Mouse (Mus musculus): ENCODE data around the gene Ddx28. TPM values are rescaled to one million over a fixed set of nuclear protein-coding genes. Genes with fewer than 3 reads are reported as not detected.

Ddx28 gene
- polyA plus RNA-seq, 1 experiment from 2014 or later = 22.3 TPM

DNA sequence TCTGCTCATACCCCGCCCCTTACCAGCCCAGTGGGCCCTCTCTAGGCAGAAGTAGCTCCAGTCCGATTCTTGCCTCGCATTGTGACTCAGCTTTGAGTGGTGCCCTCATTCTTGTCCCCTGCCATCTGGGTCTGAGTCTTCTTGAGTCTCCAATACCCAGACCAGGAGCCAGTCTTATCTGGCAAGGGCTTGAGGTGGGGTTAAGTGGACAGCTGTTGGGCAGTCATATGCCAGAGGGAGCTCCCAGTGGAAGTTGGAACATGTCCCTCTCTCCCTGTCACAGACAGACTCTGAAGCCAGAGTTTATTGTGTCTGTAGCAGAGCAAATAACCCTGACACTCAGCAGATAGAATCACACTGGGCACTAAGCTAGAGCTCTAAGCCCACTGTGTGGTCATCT is 39.4 kb upstream of the Ddx28 start:
- DNase-seq (ENCODE audit: low spot score) (no peak), ATAC-seq (replicated peaks; ENCODE audit: low FRiP score) (no peak)
- no peak overlapping the region for H3K9ac ChIP-seq (ENCODE audit: low read depth, low read length)
- no peaks in the 10 kb centered on the region for H3K9me3 ChIP-seq (ENCODE audit: control insufficient read depth, low read length)
- peaks cover 14% of the 10 kb centered on the region for H3K4me1 ChIP-seq (replicated peaks; ENCODE audit: control insufficient read depth, insufficient read depth, low read length)
- 77% methylated on average over 3 of the region's 3 CpGs for WGBS
- no peak overlapping the region for H3K27ac ChIP-seq (ENCODE audit: low read depth, low read length)
- H3K4me2 ChIP-seq = no peak overlapping the region
- H3K36me3 ChIP-seq (ENCODE audit: control insufficient read depth, insufficient read depth, low read length) = peaks cover 3% of the 10 kb centered on the region; the same call in 1 of the 2 replicates
- no peaks in the 10 kb centered on the region for H3K27me3 ChIP-seq (replicated peaks; ENCODE audit: control insufficient read depth, insufficient read depth, low read length)
- no peak overlapping the region for H3K4me3 ChIP-seq (ENCODE audit: low read depth, low read length)

DNA sequence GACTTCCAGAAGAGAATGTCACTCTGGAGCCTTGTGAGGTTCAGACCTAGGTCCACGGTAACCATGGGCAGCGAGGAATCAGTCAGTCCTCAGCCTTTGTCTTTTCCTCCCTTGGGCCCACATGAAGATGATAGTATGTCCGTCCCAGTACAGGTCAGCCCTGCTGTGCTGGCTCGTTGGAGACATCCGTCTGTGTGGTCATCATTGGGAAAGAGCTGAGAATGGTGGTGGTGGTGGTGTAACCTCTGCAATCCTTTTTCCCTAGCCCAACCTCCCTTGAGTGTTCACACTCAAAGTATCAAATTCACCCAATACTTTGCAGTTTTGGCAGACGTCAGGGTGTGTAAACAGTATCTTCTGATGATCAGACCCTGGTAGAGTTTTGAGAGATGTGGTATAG is 38.2 kb upstream of the Ddx28 start:
- no peak overlapping the region for H3K9ac ChIP-seq (ENCODE audit: low read depth, low read length)
- H3K4me1 ChIP-seq (replicated peaks; ENCODE audit: control insufficient read depth, insufficient read depth, low read length) = peaks cover 14% of the 10 kb centered on the region
- no peak overlapping the region for H3K4me2 ChIP-seq
- H3K36me3 ChIP-seq (ENCODE audit: control insufficient read depth, insufficient read depth, low read length) = peaks cover 3% of the 10 kb centered on the region; the same call in 1 of the 2 replicates
- DNase-seq (ENCODE audit: low spot score) (no peak), ATAC-seq (replicated peaks; ENCODE audit: low FRiP score) (no peak)
- H3K27ac ChIP-seq (ENCODE audit: low read depth, low read length) = no peak overlapping the region
- WGBS = 87% methylated on average over 6 of the region's 6 CpGs
- H3K9me3 ChIP-seq (ENCODE audit: control insufficient read depth, low read length) = no peaks in the 10 kb centered on the region
- no peak overlapping the region for H3K4me3 ChIP-seq (ENCODE audit: low read depth, low read length)
- H3K27me3 ChIP-seq (replicated peaks; ENCODE audit: control insufficient read depth, insufficient read depth, low read length) = no peaks in the 10 kb centered on the region

DNA sequence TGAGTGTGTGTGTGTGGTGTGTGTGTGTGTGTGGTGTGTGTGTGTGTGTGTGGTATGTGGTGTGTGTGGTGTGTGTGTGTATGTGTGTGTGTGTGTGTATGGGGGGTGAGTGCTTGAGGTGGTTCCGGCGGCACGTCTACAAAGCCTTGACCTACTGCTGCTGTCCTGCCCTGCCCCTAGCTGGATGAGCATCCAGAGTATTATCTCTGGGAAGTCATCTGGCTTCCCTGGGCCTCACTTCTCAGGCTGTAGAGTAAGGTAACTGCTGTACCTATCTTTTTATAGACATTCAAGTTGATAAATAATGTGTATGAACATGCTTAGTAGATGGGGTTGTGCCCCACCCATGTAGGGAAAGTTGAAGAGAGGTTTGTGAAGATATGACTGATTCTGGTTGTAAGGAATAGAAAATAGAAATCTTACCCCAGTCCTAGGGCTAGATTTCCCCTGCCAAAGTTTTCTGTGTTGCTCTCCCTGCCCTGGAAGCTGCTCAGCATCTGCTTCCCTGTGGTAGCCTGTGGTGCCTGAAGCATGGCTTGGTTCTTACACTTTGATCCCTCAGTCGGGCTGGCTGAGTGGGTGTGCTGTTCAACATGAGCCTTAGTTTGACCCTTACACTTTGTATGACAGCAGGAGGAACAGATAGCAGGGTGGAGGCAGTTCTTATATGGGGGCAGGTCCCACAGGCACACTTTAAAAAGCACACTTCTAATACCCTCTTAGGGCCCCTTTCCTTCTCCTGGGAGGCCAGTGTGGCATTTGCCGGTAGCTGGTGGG is 36.4 kb upstream of the Ddx28 start:
- DNase-seq (ENCODE audit: low spot score) (no peak), ATAC-seq (replicated peaks; ENCODE audit: low FRiP score) (peak; percentile 52; the same call in 1 of the 2 replicates)
- Histone ChIP-seq H3K4me1 (replicated peaks; ENCODE audit: control insufficient read depth, insufficient read depth, low read length) (peaks cover 7% of the 10 kb centered on the region; the same call in 1 of the 2 replicates), H3K36me3 (ENCODE audit: control insufficient read depth, insufficient read depth, low read length) (no peaks in the 10 kb centered on the region; the same call in 1 of the 2 replicates), H3K27me3 (replicated peaks; ENCODE audit: control insufficient read depth, insufficient read depth, low read length) (no peaks in the 10 kb centered on the region), H3K4me3 (ENCODE audit: low read depth, low read length) (no peak overlapping the region), H3K9ac (ENCODE audit: low read depth, low read length) (no peak overlapping the region), H3K9me3 (ENCODE audit: control insufficient read depth, low read length) (no peaks in the 10 kb centered on the region), H3K4me2 (no peak overlapping the region), H3K27ac (ENCODE audit: low read depth, low read length) (peak overlapping the region; percentile 45; the same call in 1 of the 2 replicates)
- WGBS = 68% methylated on average over 5 of the region's 5 CpGs

DNA sequence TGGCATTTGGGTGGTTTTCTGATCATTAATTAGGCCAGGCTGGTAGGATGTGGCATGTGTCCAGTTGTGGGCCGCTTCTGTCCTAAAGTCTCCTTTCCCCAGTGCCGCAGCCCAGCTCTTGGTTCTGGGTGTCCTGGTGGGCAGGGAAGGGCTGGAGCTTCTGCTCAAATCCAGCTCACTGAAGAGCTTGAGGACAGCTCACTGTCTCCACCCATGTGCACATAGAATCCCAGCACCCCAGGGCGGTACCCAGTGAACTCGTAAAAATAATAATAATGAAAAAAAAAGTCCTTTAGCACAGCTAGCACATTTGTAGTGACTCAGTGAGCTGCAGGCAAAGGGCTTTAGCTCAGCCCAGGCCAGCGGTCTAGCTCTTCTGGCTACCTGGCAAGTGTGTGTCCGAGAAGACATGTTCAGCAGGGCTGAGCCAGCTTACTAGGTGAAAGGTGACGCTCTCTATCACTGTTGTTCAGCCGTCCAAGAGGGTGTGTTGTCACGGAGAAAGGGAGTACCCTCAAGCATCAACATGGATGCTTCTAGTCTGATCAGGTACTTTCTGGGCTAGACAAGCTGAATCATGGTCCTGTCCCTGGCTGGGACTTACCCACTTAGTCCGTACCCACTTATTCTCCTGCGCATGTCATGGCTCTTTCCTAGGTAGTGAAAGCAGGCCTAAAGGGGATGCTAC is 35.3 kb upstream of the Ddx28 start:
- WGBS = 85% methylated on average over 11 of the region's 11 CpGs
- H3K9me3 ChIP-seq (ENCODE audit: control insufficient read depth, low read length) = no peaks in the 10 kb centered on the region
- peak; percentile 83 for ATAC-seq (replicated peaks; ENCODE audit: low FRiP score)
- no peaks in the 10 kb centered on the region for H3K36me3 ChIP-seq (ENCODE audit: control insufficient read depth, insufficient read depth, low read length)
- H3K9ac ChIP-seq (ENCODE audit: low read depth, low read length) = no peak overlapping the region
- no peak overlapping the region for H3K4me3 ChIP-seq (ENCODE audit: low read depth, low read length)
- H3K27ac ChIP-seq (ENCODE audit: low read depth, low read length) = no peak overlapping the region
- H3K4me1 ChIP-seq (replicated peaks; ENCODE audit: control insufficient read depth, insufficient read depth, low read length) = peaks cover 7% of the 10 kb centered on the region; the same call in 1 of the 2 replicates
- no peaks in the 10 kb centered on the region for H3K27me3 ChIP-seq (replicated peaks; ENCODE audit: control insufficient read depth, insufficient read depth, low read length)
- no peak overlapping the region for H3K4me2 ChIP-seq
- no peak for DNase-seq (ENCODE audit: low spot score)

DNA sequence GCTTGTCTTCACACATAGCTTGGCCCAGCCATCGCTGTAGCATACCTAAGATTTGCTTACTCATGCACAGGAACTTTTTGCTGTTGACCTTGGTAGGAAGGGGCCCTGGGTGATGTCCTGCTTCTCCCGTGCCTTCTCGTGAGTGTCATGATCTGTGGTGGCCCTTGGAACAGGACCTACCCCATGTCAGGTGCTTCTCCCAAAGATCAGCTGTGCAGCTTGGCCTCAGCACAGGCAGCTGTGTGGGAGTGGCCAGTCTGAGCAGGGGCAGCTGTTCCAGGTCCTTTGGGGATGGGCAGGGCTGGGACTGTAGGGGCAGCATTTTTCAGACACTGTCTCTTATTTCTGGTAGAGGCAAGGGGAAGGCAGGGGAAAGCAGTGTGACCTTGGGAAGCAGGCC is 32.5 kb upstream of the Ddx28 start:
- DNase-seq (ENCODE audit: low spot score) = no peak
- no peak for ATAC-seq (replicated peaks; ENCODE audit: low FRiP score)
- WGBS = 49% methylated on average over 3 of the region's 3 CpGs

DNA sequence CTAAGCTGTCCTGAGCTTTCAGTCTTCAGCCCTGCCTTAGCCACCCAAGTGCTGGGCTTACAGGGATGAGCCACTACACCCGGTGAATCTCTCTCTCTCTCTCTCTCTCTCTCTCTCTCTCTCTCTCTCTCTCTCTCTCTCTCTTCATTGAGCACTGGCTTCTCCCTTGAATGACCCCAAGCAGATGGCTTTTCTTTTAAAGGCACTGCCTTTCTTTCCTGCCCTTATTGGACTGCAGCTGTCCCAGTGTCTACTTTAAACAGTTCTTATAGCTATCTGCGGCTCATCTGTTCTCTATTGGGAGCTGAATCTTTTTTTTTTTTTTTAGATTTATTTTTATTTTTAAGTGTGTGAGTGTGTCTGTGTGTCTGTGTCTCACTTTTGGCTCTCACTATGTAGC is 31.4 kb upstream of the Ddx28 start:
- no peak for ATAC-seq (replicated peaks; ENCODE audit: low FRiP score)

More for the DNA sequence above, 32.5 kb upstream of the Ddx28 start:
- Histone ChIP-seq H3K9me3 (ENCODE audit: control insufficient read depth, low read length) (no peaks in the 10 kb centered on the region), H3K9ac (ENCODE audit: low read depth, low read length) (no peak overlapping the region), H3K4me3 (ENCODE audit: low read depth, low read length) (no peak overlapping the region), H3K4me2 (no peak overlapping the region), H3K36me3 (ENCODE audit: control insufficient read depth, insufficient read depth, low read length) (no peaks in the 10 kb centered on the region), H3K27me3 (replicated peaks; ENCODE audit: control insufficient read depth, insufficient read depth, low read length) (no peaks in the 10 kb centered on the region), H3K4me1 (replicated peaks; ENCODE audit: control insufficient read depth, insufficient read depth, low read length) (peaks cover 7% of the 10 kb centered on the region; the same call in 1 of the 2 replicates), H3K27ac (ENCODE audit: low read depth, low read length) (no peak overlapping the region)

DNA sequence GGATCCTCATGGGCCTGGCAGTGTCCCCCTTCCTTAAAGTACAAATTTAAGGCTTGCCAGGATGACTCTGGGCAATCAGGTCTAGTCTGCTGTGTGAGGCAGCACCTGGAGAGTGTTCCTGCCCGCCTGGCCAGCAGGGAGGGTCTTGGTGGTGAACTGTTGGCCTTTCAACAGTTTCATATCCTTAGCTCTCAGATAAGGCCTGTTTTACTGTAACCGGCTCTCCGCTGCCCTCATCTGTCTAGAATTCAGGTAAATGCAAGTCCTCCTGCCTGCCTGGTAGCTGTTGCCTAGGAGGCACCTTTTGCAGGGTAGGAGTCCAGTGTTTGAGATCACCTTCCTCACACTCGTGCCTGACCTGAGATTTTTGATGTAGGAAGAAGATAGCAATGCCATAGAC is 28.5 kb upstream of the Ddx28 start:
- ATAC-seq (replicated peaks; ENCODE audit: low FRiP score) (no peak), DNase-seq (ENCODE audit: low spot score) (no peak)
- no peak overlapping the region for H3K4me2 ChIP-seq
- no peaks in the 10 kb centered on the region for H3K27me3 ChIP-seq (replicated peaks; ENCODE audit: control insufficient read depth, insufficient read depth, low read length)
- no peak overlapping the region for H3K9ac ChIP-seq (ENCODE audit: low read depth, low read length)
- H3K27ac ChIP-seq (ENCODE audit: low read depth, low read length) = no peak overlapping the region
- H3K36me3 ChIP-seq (ENCODE audit: control insufficient read depth, insufficient read depth, low read length) = no peaks in the 10 kb centered on the region; the same call in 1 of the 2 replicates
- no peaks in the 10 kb centered on the region for H3K9me3 ChIP-seq (ENCODE audit: control insufficient read depth, low read length)
- no peak overlapping the region for H3K4me3 ChIP-seq (ENCODE audit: low read depth, low read length)
- H3K4me1 ChIP-seq (replicated peaks; ENCODE audit: control insufficient read depth, insufficient read depth, low read length) = no peaks in the 10 kb centered on the region
- WGBS = 63% methylated on average over 4 of the region's 4 CpGs

More for the DNA sequence above, 31.4 kb upstream of the Ddx28 start:
- no peak overlapping the region for H3K4me2 ChIP-seq
- no peaks in the 10 kb centered on the region for H3K9me3 ChIP-seq (ENCODE audit: control insufficient read depth, low read length)
- no peak overlapping the region for H3K27ac ChIP-seq (ENCODE audit: low read depth, low read length)
- H3K4me3 ChIP-seq (ENCODE audit: low read depth, low read length) = no peak overlapping the region
- WGBS = 87% methylated on average over 2 of the region's 2 CpGs
- no peak overlapping the region for H3K9ac ChIP-seq (ENCODE audit: low read depth, low read length)
- 0 out of 2 replicates have a peak, but pooled peaks cover 2% of the 10 kb centered on the region for H3K4me1 ChIP-seq (replicated peaks; ENCODE audit: control insufficient read depth, insufficient read depth, low read length)
- no peaks in the 10 kb centered on the region for H3K36me3 ChIP-seq (ENCODE audit: control insufficient read depth, insufficient read depth, low read length)
- H3K27me3 ChIP-seq (replicated peaks; ENCODE audit: control insufficient read depth, insufficient read depth, low read length) = no peaks in the 10 kb centered on the region
- DNase-seq (ENCODE audit: low spot score) = no peak

DNA sequence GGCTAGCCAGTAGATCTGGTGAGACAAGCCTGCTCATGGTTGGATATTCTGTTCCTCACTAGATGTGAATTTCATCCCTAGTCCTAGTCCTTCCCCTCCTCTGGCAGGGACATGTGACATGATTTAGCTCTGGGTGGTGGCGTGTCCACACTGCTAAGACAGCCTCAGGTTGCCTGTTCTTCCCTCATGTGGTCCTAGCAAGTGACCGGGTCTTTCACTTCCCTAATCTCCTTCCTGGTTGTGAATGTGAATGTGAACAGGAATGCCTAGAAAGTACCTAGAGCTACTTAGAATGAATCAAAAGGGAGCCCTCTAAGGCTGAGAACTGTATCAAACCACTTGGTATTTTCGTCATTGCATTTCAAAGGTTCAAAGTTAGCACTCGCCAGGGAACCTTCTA is 27.9 kb upstream of the Ddx28 start:
- no peaks in the 10 kb centered on the region for H3K4me1 ChIP-seq (replicated peaks; ENCODE audit: control insufficient read depth, insufficient read depth, low read length)
- 64% methylated on average over 4 of the region's 4 CpGs for WGBS
- H3K4me2 ChIP-seq = no peak overlapping the region
- no peak overlapping the region for H3K4me3 ChIP-seq (ENCODE audit: low read depth, low read length)
- no peak overlapping the region for H3K27ac ChIP-seq (ENCODE audit: low read depth, low read length)
- DNase-seq (ENCODE audit: low spot score) = no peak
- no peaks in the 10 kb centered on the region; the same call in 1 of the 2 replicates for H3K36me3 ChIP-seq (ENCODE audit: control insufficient read depth, insufficient read depth, low read length)
- no peaks in the 10 kb centered on the region for H3K9me3 ChIP-seq (ENCODE audit: control insufficient read depth, low read length)
- no peaks in the 10 kb centered on the region for H3K27me3 ChIP-seq (replicated peaks; ENCODE audit: control insufficient read depth, insufficient read depth, low read length)
- H3K9ac ChIP-seq (ENCODE audit: low read depth, low read length) = no peak overlapping the region
- ATAC-seq (replicated peaks; ENCODE audit: low FRiP score) = no peak

Data from liver, embryonic 11.5 days (tissue).